Mouse (Mus musculus) left cerebral cortex, adult 9 months (tissue): ENCODE measurements at regions not wholly inside any gene's neighbourhood (a gene's known extent, or its start where the extent isn't known, plus 50 kb on each side); places are given as distances from the start of the nearest gene placed in this dataset.

Experiments
- DNase-seq, 2 experiments: peaks; one replicate each; pipeline ENCODE4 v3.0.0; 2022; ENCODE audit warnings: low spot score in 2 of 2

DNA sequence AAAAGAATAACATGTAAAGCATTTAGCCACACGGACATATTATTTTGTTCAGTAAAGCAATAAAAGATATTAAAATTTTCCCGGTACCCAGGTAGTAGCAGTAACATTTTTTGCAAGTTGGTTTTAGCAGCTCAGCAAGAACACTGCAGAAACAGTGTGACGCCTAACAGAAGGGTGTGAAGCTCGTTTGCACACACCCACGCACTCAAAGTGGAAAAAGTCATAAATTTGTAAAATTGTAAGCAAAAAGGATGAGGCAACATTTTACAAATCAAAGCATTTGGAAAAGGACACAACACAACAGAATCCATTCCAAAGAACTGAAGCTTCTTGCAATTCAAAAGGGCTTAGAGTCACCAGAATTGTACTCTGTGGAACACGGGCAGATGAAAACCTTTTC, 1053.6 kb upstream of the Celf2 start:
- DNase-seq, result peak; percentile 36 to 64

DNA sequence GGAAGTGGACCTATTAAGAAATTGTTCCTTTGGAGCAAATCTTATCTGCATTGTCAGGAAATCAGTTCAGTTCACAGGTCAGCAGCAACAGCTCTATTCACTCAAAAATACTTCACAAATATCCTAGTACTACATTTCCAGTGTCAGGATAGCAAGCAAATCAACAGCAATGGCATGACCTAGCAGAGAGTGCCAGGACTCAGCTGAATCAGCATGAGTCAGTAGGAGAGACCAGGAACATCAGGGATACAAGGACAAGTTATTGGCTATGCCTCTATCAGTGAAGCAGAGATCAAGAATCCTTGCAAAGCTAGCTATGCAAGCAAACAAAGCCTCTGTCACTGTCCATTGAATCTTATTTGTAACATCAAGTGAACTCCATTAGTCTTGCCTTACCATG, 1036.8 kb upstream of the Celf2 start:
- DNase-seq, result no peak

DNA sequence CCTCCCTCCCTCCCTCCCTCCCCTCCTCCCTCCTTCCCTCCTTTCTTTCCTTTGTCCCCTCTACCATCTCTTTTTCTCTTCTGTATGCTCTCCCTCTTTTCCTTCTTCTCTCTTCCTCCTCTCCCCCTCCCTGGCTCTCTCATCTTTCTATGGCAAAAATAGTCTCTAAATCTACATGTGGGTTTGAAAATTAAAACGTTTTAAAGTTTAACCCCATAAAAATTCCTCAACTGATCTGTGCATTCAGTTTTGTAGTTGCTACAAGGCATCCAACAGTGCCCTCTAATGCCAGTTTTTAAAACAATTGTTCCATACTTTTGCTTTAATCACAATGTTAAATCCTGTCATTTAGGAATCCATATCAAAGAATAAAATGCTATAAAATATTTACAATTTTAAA, 1027.5 kb upstream of the Celf2 start:
- peak; percentile 26 to 32 for DNase-seq

DNA sequence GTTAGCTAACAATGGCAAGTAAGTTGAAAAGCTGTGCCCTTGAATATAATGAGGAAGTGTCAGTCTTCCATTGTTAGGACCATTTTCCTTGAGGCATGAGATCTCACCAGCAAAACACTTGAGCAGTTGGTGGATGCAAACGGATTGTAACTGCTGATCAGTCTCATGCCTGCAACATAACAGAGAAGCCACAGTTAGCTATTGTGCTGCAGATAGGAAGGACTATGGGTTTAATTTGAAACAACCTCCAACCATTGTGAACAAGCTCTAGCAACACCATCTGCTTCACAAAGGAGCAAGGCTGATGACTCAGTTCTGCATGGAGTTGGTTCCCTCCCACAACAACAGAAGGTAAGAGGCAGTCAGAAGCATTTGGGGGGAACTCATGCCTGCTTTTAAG, 989.1 kb upstream of the Celf2 start:
- peak; percentile 63 to 79 for DNase-seq

DNA sequence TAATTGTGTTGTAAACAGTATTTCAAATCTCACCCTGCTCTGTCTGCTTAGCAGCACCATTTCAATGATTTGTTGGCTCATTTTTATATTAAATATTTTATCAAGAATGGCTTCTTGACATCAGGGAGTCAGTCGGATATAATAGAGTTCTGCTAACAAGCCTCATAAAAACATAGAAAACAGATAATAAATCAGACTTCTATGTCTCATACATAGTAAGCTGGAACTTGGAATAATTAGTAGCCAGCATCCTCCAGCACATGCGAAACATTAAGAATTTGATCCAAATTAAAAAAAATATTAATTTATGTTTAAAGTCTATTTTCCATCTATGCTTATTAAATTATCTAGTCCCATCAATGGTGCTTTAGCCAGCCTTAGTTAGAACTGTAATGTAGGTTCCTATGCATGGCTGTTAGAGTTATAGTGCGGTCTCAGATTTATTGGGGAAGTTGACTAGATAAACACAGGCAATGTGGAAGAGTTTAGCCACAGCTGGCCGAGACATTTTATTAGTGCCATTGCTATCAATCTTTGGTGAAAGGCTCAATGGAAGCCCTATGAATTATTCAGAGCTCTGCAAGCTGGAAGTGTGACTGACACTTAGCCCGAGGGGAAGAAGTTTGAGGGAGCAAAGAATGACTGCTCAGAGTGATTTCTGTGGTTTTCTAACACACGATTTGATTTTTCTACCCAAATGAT, 968.6 kb upstream of the Celf2 start:
- no peak for DNase-seq

DNA sequence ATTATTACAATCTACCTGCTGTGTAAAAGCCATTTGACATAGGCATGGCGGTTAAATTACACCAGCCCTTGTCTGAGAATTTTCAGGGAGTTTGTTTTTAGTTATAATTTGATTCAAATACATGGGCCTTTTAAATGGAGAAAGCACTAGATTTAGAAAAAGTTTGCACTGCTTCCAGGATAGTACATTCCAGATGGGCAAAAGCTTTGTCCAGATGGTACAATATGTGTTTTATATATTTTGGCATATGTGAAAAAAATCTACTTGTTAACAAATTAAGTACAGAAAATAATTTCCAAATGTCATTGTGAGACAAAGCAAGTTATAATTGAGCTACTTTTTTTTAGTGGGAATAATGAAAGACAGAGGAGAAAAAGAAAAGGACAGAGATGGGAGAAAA, 961.2 kb upstream of the Celf2 start:
- DNase-seq, result peak; percentile 32 to 63

DNA sequence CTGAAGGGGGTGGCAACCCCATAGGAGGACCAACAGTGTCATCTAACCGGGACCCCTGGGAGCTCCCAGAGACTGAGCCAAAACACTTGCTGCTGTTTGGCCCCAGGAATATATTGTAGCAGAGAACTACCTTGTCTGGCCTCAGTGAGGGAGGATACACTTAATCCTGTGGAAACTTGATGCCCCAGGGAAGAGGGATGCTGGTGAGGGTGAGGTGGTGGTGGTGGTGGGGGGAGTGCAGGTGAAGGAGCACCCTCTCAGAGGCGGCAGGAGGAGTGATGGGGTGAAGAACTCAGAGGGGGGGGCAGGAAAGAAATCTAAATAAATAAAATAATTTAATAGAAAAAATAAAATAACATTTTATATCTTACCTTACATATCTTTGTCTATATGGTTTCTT, 959.6 kb upstream of the Celf2 start:
- no peak for DNase-seq

DNA sequence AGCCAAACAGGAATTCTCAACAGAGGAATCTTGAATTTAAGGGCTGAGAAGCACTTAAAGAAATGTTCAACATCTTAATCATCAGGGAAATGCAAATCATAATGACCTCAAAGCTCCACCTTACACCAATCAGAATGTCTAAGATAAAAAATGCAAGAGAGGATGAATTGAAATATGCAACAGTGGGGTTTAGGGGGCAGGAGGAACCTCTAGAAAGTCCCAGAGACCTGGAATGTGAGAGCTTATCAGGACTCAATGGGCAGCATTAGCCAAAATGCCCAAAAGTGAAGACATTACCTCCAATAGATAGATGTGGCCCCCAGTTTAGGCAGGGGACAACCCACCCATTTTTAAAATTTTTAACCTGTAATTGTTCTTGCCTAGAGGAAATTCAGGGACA, 959.0 kb upstream of the Celf2 start:
- no peak for DNase-seq

DNA sequence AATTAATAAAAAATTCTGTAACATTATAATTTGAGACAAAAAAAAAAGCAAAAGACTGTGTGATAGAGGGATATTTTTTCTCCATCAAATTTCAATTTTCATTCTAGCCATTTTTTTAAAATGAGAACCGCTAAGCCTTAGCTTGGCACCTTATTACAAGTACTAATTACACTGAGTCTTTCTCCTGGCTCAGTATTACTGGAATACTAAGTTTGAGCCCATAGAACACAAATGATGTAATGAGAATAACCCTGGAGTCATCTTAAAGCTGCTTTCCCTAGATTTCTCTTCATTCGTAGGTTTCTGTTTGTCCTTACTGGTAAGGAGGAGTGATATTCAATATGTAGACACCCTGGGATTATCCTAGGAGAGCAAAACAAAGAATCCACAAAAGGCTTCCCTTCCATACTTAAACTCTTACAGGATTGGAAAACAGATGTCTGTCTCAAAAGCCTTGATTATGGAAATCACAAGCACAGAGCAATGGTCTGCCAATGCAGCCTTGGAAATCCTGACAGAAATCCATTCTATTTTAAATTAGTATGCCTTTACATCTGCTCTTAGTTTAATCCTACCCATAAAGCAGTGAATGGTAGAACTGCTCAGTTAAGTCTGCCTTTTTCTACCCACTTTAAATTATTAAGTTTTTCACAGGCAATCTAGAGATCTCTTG, 958.3 kb upstream of the Celf2 start:
- no peak for DNase-seq

DNA sequence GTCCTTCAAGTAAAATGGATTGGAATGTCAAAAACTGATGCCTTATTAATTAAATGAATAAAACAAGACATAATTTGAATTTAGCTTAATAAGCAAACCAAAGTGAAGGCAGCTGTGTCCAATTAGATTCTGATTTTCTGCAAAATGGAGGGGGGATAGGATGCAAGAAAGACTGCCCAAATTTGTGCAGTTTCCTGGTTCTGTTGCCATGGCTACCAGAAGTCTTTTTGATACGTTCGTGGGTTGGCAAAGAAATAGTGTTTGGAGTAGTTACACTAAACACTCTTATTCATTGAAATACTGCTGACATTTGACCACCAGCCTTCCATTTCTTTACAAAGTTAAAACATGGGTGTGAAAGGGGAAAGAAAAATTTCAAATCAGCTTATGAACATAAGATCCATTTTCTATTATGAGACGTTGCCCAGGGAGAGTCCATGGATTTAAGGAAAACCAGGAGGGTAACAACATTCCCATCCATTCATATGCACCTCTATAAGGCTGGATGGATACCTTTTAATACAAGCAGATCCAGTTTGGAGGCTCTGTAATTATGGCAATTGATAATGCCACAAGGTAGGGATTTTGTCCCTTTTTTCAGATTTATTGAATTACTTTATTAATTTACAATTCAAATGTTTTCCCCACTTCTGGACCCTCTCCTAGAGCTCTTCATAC, 943.3 kb upstream of the Celf2 start:
- DNase-seq, result peak in 1 of 2 experiments; percentile 15

DNA sequence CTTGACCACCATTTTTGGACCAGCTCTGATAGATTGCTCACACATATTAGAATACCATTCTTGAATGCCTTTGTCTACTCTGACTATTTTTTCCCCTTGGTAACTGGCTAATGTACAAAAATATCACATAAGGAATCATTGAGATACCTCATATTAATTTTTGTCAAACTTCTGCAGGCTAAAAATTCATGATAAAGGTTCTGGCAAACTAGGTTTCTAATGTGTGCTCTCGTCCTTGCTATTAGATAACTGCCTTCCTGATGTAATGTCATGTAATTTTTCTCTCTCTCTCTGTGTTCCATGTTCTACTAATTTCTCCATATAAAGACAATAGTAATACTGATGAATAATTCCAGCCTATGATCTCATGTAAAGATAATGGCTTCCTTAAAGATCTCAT, 931.9 kb upstream of the Celf2 start:
- DNase-seq, result no peak

DNA sequence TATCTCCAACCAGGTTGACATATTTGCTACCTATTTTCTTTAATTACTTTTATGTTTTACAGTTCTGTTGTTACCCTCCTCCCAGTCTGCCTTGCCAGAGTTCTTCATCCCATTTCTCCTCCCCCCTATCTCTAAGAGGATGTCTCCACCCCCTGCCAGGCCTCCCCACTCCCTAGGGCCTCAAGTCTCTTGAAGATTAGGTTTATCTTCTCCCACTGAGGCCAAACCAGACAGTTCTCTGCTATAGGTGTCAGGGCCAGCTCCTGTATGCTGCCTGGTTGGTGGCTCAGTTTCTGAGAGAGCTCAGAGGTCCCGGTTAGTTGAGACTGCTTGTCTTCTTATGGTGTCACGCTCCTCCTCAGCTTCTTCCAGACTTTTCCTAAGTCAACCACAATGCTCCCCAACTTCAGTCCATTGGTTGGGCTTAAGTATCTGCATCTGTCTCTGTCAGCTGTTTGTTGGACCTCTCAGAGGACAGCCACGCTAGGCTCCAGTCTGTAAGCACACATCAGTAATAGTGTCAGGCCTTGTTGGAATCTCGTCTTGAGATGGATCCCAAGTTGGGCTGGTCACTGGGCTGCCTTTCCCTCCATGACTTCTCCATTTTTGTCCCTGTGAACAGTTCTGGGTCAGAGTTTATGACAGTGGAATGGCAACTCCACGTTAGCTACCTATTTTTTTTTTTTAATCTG, 920.4 kb upstream of the Celf2 start:
- no peak for DNase-seq

DNA sequence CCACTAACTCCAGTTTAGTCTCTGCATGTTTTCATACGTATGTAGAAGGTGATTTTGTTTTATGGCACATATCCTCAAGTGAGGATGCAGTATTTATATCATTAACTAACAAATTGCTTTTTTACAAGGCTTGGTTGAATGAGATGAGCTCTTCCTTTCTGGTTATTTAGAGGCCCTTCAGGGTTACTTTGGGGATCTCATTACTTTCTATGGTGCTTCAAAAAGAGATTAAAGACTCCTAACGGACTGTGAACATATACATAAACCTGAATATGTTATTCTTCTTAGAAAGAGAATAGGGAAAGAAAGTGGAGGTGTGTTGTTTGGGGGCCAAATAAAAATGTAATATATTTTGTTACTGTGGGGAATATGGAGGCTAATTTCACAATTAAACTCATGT, 918.8 kb upstream of the Celf2 start:
- DNase-seq, result no peak

DNA sequence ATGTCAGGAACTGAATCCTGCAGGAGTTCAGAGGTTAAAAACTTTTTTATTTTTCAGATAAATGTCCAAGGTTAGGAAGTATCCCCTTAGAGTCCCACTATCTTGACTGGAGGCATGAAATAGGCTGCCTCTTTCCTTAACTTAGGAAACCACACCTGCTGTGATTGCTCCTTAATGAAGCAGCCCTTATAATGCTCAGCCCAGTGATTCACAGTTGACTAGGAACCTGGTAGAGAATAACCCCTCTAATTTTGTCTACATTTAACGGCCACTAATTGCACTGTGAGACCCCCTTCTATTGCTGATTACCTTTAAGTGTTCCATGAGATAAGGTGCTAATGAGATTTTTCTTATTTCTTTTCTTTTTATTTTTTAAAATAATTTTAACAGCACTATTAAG, 918.4 kb upstream of the Celf2 start:
- DNase-seq, result no peak

DNA sequence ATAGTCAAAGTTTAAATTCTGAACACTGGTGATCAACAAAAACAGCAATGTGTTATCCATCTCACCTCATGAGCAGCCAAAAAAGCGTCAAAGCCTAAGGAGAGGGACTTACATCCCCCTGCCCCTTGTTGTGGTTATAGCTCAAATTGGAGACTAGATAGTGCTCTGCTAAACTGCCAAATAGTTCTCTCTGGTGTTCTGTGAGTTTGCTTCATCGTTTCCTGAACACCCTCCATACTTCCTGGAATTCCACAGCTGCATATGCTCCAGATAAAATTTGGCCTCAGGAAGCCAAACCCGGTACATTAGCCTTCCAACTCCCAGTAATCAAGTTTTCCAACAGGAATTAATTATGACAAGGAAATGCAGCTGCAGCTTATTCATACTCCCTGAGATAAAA, 906.6 kb upstream of the Celf2 start:
- no peak for DNase-seq

DNA sequence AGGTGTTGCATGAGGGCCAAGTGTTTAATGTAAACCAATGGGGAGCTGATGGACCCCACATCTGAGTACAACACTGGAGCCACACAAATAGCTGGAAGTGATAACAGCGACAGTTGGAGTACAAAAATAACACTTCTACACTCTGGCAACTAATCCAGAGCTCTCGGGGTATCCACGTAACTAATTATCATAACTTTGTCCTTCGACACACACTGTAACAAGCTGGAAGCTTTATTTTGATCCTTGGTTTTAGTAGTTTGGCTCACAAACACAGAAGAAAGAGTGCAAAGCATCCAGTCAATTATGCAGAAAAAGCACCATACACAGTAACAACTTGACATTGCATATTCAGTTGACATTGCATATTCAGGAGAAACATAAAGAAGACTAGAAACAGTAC, 884.8 kb upstream of the Celf2 start:
- no peak for DNase-seq

DNA sequence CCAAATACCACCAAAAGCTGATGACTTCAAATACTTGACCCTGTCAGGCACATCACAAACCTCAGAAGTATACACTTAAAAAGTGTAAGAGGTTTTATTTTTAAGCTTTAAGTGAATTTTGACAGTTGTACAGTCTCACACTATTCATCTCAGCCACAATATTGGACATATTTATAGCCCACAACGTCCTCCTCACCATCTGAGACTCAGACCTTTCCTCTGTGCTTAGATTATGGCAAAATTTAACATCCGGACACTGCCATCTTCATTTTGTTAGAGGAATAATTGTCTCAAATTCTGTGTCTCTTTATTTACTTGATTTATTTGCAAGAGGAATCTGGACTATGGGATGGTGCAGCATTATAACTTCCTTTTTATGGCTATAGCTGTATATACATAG, 880.2 kb upstream of the Celf2 start:
- DNase-seq, result peak in 1 of 2 experiments; percentile 18

DNA sequence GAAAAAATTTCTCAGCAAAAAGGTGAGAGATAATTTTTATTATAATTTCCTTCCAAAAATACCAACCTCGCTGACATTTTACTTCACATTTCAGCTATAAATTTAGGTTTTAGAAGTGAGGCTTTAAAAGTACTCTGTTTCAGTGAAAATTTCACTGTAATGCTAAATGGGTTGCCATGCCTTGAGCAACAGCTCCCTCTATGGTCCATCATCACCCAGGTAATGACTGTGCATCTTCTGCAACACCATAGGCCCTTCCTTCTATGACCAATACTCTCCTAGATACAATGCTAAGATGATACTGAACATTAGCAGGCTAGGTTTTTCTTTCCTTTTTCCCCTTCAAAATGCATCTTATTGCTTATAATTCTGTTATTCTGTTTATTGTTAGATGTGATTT, 870.9 kb upstream of the Celf2 start:
- peak; percentile 73 to 86 for DNase-seq

DNA sequence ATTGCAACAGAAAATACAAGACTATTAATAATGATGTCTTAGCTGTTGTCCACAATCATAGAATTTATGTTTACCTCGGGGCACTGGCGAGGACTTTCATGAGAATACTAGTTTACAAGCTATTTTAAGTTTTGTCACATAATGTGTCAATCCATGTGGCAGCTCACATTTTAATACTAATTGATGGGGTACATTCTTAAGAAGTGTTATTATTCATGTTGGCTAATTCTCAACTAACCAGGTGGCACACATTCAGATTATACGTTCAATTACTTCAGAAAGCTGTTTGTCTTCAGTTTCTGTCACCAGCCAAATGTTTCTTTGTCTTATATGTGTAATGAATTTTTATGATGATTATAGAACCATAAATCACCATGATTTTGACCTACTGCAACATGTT, 870.2 kb upstream of the Celf2 start:
- DNase-seq, result no peak

DNA sequence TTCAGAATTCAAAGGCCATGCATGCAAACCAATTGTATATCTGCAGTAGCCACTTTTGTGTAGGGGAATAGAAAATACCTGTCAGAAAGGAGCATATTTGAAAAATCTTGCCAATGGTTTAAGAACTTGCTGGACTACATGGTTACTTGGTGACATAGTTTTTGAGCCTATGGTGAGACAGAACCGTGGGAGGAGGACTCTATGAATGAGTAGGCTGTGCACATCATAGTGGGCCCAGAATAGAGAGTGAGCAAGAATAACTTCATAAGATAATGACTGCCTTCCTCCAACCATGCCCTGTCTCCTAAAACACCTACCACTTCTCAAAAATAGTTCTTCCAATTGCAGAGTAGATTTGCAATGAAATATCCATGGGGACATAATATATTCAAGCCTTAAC, 838.5 kb upstream of the Celf2 start:
- peak; percentile 26 to 40 for DNase-seq

DNA sequence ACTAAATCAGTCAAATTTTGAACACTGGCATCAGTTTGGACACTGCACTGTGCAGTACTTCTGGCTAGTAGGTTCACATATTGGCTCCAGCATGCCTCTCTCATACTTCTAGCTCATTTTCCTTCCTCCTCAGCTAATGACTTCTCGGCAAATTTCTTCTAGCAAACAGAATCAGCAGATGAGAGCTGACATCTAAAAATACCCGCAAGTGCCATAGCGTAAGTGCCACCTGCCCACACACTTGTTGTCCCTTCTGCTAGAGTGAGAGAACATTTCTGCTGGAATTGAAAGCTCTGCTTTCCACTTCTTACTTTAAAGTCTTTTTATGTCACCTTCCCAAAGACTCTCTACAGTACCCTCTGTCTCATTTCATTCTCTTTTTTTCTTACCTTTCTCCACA, 835.4 kb upstream of the Celf2 start:
- DNase-seq, result peak; percentile 88

DNA sequence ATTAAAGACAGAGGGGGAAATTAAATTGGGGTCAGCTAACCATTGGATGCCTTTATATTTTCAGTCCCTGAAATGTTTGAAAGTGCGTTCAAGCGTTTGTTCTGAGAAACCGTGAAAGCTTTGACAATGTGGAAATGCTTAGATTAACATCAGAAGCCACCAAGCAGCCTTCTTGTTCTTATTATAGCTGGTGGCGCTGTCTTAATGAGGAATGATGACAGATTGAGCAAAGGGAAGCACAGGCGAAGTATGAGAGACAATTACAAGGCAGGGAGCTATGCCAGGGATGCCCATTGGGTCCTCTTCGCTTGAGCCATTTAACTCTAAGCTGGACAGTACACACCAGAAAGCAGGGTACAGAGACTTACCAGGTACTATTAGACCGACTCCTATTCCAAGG, 828.9 kb upstream of the Celf2 start:
- DNase-seq, result peak; percentile 40 to 53

DNA sequence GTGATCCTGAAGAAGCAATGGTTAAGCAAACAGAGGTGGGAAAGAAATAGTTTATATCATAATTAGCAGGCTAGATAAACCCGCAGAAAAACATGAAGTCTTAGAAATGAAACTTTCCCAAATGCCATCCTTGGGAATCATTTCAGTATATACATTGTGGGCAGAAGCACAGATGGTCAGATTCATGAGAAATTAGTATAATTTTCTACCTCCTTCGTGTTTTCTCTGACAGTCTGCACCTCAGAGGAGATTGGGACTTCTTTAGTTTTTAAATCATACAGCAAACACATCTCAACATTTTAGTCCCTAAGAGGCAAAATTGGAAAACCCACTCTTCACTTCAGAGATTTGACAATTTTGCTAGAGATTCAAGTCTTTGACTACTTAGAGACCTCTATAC, 786.6 kb upstream of the Celf2 start:
- DNase-seq, result no peak
